Mouse (Mus musculus) adrenal gland, adult 18-20 months (tissue): ENCODE measurements at regions not wholly inside any gene's neighbourhood (a gene's known extent, or its start where the extent isn't known, plus 50 kb on each side); places are given as distances from the start of the nearest gene placed in this dataset.

ENCODE experiments used
- DNase-seq, 2 experiments: peaks; one replicate each; pipeline ENCODE4 v3.0.0; 2021 to 2022; ENCODE audit warnings: low spot score in 2 of 2

GRCm38 (mm10) chr14:99796293-99796692, 488.2 kb downstream of the Klf12 start:
- DNase-seq = no peak

DNA sequence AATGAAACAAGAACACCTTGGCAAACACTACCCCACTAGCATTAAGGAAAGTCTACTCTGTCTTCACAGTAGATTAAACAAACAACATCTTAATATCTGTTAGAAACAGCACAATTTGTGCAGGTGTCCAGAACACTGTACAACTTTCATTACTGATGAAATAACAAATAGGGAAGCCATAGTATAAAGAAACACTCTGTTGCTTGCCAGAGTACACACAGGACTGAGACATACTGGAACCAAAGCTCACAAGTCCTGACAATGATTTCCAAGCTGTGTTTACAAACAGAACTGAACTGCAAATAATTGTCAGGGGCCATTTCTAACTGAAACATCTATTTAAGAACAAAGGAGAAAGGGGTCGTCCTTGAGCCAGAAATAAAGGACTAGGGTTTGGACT, 478.4 kb downstream of the Klf12 start:
- DNase-seq = no peak

- no peak for DNase-seq
Measured at GRCm38 (mm10) chr14:99806599-99806998, 477.9 kb downstream of the Klf12 start.

DNA sequence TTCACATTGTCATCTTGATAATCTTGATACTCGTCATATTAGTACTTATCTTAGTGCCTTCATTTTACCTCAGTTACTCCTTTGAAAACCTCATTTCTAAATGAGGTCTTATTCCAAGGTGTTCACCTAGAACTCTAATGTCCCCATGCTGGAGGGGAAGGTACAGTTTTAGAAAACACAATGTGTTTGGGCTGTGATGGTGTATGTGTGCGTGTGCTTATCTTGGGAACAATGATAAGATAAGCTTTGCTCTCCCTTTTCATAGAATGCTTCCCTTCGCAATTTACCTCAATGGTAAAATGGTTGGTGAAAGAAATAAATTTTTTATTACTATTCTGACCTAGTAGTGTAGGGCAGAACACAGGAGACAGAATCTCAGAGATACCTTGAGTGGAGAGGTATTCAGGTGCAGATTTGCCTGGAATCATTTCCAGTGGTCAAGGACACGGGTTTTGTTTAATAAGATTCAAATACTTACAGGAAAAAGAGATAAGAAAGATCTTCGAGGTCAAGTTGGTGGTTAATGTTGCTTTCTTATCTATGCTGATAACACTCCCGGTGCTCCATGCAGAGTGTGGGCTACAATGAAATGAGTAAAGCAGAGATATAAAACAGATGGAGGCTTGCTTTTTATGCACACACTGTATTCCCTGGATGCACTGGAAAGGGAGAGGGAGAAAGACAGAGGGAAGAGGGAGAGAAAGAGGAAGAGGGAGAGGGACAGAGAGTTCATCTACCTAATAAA, 471.6 kb downstream of the Klf12 start:
- no peak for DNase-seq
